Mouse (Mus musculus): ENCODE measurements at regions not wholly inside any gene's neighbourhood (a gene's known extent, or its start where the extent isn't known, plus 50 kb on each side); places are given as distances from the start of the nearest gene placed in this dataset.
"Not testable (repeated sequence)": the region's sequence is repeated elsewhere in the genome, so short reads cannot be mapped to it uniquely, and the experiment has no call there.

- H3K4me2 ChIP-seq, result no peak overlapping the region
- H3K4me3 ChIP-seq, result no peak overlapping the region
- no peaks in the 10 kb centered on the region for H3K36me3 ChIP-seq
- H3K27me3 ChIP-seq, result no peaks in the 10 kb centered on the region
- H3K9me3 ChIP-seq, result no peaks in the 10 kb centered on the region
- WGBS, result 41% methylated on average over 4 of the region's 4 CpGs
- no peak for ATAC-seq (ENCODE audit: low read depth)
- H3K4me1 ChIP-seq (replicated peaks), result peaks cover 9% of the 10 kb centered on the region
- H3K9ac ChIP-seq, result no peak overlapping the region
- H3K27ac ChIP-seq (replicated peaks), result no peak overlapping the region
Measured at GRCm38 (mm10) chr9:15420677-15421076, 63.1 kb upstream of the Cep295 start.

GRCm38 (mm10) chr9:15421864-15422263, 64.3 kb upstream of the Cep295 start:
- H3K4me1 ChIP-seq (replicated peaks), result peaks cover 9% of the 10 kb centered on the region
- 0 out of 2 replicates have a peak overlapping the region, but pooled peaks have one; percentile 33 for H3K27ac ChIP-seq (replicated peaks)
- no peak overlapping the region for H3K4me2 ChIP-seq
- WGBS, result 39% methylated on average over 10 of the region's 10 CpGs
- H3K4me3 ChIP-seq, result no peak overlapping the region
- ATAC-seq (ENCODE audit: low read depth), result no peak; the same call in 1 of the 2 replicates
- H3K9me3 ChIP-seq, result no peaks in the 10 kb centered on the region
- H3K36me3 ChIP-seq, result no peaks in the 10 kb centered on the region
- no peak overlapping the region for H3K9ac ChIP-seq
- H3K27me3 ChIP-seq, result no peaks in the 10 kb centered on the region

- not testable (repeated sequence) for H3K27ac ChIP-seq (replicated peaks); H3K4me2 ChIP-seq; H3K4me1 ChIP-seq (replicated peaks); ATAC-seq (ENCODE audit: low read depth); H3K4me3 ChIP-seq; H3K9me3 ChIP-seq; H3K36me3 ChIP-seq; H3K27me3 ChIP-seq; H3K9ac ChIP-seq
- WGBS, result 61% methylated on average over 11 of the region's 11 CpGs
Measured at GRCm38 (mm10) chr9:15434279-15434678, 59.0 kb upstream of the Smco4 start.

- no peak overlapping the region for H3K9ac ChIP-seq
- no peak overlapping the region for H3K4me2 ChIP-seq
- WGBS, result 72% methylated on average over 4 of the region's 4 CpGs
- H3K4me3 ChIP-seq, result no peak overlapping the region
- H3K36me3 ChIP-seq, result no peaks in the 10 kb centered on the region
- no peak for ATAC-seq (ENCODE audit: low read depth)
- H3K4me1 ChIP-seq (replicated peaks), result no peaks in the 10 kb centered on the region
- no peaks in the 10 kb centered on the region for H3K9me3 ChIP-seq
- H3K27ac ChIP-seq (replicated peaks), result no peak overlapping the region
- H3K27me3 ChIP-seq, result no peaks in the 10 kb centered on the region
Measured at GRCm38 (mm10) chr9:15439319-15439980, 53.8 kb upstream of the Smco4 start.

DNA sequence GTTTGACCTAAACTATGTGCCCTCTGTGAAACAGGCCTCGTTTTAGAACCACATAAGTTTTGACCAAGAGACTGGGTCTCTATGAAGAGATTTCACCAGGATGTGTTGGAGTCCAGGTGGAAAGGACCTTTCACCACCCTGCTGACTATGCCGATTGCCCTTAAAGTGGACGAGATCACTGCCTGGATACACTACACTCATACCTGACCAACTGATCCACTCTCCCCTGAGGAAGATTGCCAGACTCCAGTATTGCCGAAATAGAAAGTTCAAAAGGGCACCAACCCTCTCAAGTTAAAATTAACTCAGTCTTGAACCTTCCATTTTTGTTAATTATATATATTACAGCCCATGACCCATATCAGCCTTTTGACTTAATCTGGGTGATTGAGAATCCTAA, 51.1 kb upstream of the Smco4 start:
- Histone ChIP-seq H3K4me2 (no peak overlapping the region), H3K27me3 (no peaks in the 10 kb centered on the region), H3K27ac (replicated peaks) (no peak overlapping the region), H3K36me3 (no peaks in the 10 kb centered on the region), H3K9me3 (no peaks in the 10 kb centered on the region), H3K4me1 (replicated peaks) (no peaks in the 10 kb centered on the region), H3K9ac (no peak overlapping the region), H3K4me3 (no peak overlapping the region)
- no peak for ATAC-seq (ENCODE audit: low read depth)
- WGBS, result 88% methylated on average over 4 of the region's 4 CpGs
